Mouse (Mus musculus) heart, embryonic 12.5 days (tissue): ENCODE data around the gene Tgm3. TPM values are rescaled to one million over a fixed set of nuclear protein-coding genes. Genes with fewer than 3 reads are reported as not detected.

ENCODE experiments used
- ATAC-seq: fragments of 200-750 bp; cut with Nextera tagmentation; 2 replicates; pipeline ENCODE4 v1.8.0; 2017; ENCODE audit warnings: moderate TSS enrichment, moderate library complexity; ENCODE audit not compliant: insufficient number of reproducible peaks, low FRiP score
- H3K27ac ChIP-seq: fragments of 300-500 bp; sonication (generic); 2 replicates; pipeline ENCODE4 v1.5.1; 2016; ENCODE audit warnings: mild to moderate bottlenecking, moderate library complexity; ENCODE audit not compliant: poor library complexity, severe bottlenecking
- H3K27me3 ChIP-seq: fragments of 300-500 bp; sonication (generic); replicated peaks from 2 replicates; pipeline ENCODE4 v1.6.1; 2016; ENCODE audit warnings: mild to moderate bottlenecking, moderate library complexity
- H3K36me3 ChIP-seq: fragments of 300-500 bp; sonication (generic); 2 replicates; pipeline ENCODE4 v1.6.1; 2016; ENCODE audit warnings: mild to moderate bottlenecking, moderate library complexity
- H3K4me1 ChIP-seq: fragments of 300-500 bp; sonication (generic); replicated peaks from 2 replicates; pipeline ENCODE4 v1.6.1; 2016; ENCODE audit warnings: mild to moderate bottlenecking
- H3K4me2 ChIP-seq: fragments of 300-500 bp; sonication (generic); 2 replicates; pipeline ENCODE4 v1.6.1; 2016; ENCODE audit warnings: mild to moderate bottlenecking, moderate library complexity
- H3K4me3 ChIP-seq: fragments of 300-500 bp; sonication (generic); 2 replicates; pipeline ENCODE4 v1.5.1; 2016; ENCODE audit warnings: mild to moderate bottlenecking
- H3K9ac ChIP-seq: fragments of 300-500 bp; sonication (generic); 2 replicates; pipeline ENCODE4 v1.6.1; 2016; ENCODE audit warnings: mild to moderate bottlenecking, moderate library complexity
- H3K9me3 ChIP-seq: fragments of 300-500 bp; sonication (generic); replicated peaks from 2 replicates; pipeline ENCODE4 v1.6.1; 2016; ENCODE audit warnings: mild to moderate bottlenecking, moderate library complexity
- WGBS: fragments of 180-500 bp; shearing (Covaris S2); methylation state at CpG from one replicate; pipeline ENCODE4 v1.1.7; 2016; 5-methylcytosine and 5-hydroxymethylcytosine counted together
- microRNA-seq: library from miRNA; unstranded; fragments of <30 nt; microRNA quantifications from one replicate; pipeline ENCODE4, GENCODE M21; 2017
- polyA plus RNA-seq: library from polyadenylated mRNA; unstranded; fragments of >200 nt; fragmentation: Nextera tagmentation; extraction: Ambion mirVana; gene quantifications from 2 replicates; pipeline ENCODE4 v1.2.1, GENCODE M21; 2016

The Tgm3 gene
- polyA plus RNA-seq, 1 experiment from 2014 or later, result 0.04 TPM

DNA sequence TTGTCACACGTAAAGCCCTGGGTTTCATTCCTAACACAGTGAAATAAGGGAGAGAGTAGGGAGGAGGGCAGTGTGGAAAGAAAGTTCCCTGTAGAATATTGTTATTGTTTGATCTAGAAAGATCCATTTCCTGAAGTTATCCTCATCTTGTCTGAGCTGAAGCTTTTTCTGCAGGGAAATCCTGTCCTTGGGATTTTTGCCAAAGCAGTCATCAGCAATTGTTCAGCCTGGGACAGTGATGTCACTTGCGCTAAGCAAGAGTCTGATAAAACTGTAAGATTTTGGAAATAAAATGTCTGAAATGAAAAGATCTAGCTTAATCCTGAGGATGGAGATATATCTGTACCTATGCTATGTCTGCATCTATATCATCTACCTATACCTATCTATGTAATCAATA, 58.2 kb downstream of the Tgm3 start:
- no peak for ATAC-seq
- no peak overlapping the region for H3K9ac ChIP-seq
- WGBS, result 74% methylated on average over 2 of the region's 2 CpGs

More for the DNA sequence above, 58.2 kb downstream of the Tgm3 start:
- Histone ChIP-seq H3K9me3 (no peaks in the 10 kb centered on the region), H3K4me2 (no peak overlapping the region), H3K36me3 (no peaks in the 10 kb centered on the region), H3K27me3 (no peaks in the 10 kb centered on the region), H3K4me1 (no peaks in the 10 kb centered on the region), H3K27ac (no peak overlapping the region), H3K4me3 (no peak overlapping the region)

Small RNAs within 50 kb of the gene (microRNA-seq; reads per million reads assigned to microRNA genes)
- not detected for gene Mir6339

Other genes with a start within 250 kb of the Tgm3 start
- 10.7 and 11.0 TPM in 2 replicates for gene Stk35, start 211.8 kb upstream of the Tgm3 start, polyA plus RNA-seq
- not detected in 2 replicates for gene Tgm6, start 100.1 kb downstream of the Tgm3 start, polyA plus RNA-seq
- 386 and 401 TPM in 2 replicates for gene Snrpb, start 167.1 kb downstream of the Tgm3 start, polyA plus RNA-seq
- gene Tmc2, start 182.8 kb downstream of the Tgm3 start, polyA plus RNA-seq, result not detected in 2 replicates